In genomic region chr11:107272351-107272975, GRCm38 (mm10) we compare ENCODE assay signal across 8 mouse cellular contexts.
A peak's percentile ranks its signal among the peaks of the same experiment; 100 is the strongest.
DNase-seq lines count a peak whose midpoint lies in the region; ATAC-seq lines count a peak whose summit lies in the region.

No protein-coding gene starts in this region.

- peak overlapping the region; percentile 57 for H3K4me2 ChIP-seq in heart, embryonic 16.5 days (ENCODE audit: low read depth, low read length)

- DNase-seq in heart, adult 18-20 months = peak; percentile 21 to 62
- DNase-seq in heart, embryonic 10.5 days (ENCODE audit: low spot score) = no peak
- peak; percentile 20 for DNase-seq in retina, adult 2 months (ENCODE audit: low read depth, low spot score)
- DNase-seq in retina, embryonic 14.5 days (ENCODE audit: low spot score) = no peak
- DNase-seq in ovary, postnatal 36 days (ENCODE audit: low spot score) = peak; percentile 60
- DNase-seq in embryo, embryonic 10.5 days (ENCODE audit: low spot score) = no peak

- H3K36me3 ChIP-seq in heart, embryonic 10.5 days = no peaks in the 10 kb centered on the region
- peaks cover 6% of the 10 kb centered on the region; the same call in 1 of the 2 replicates for H3K36me3 ChIP-seq in heart, embryonic 16.5 days (ENCODE audit: control insufficient read depth, insufficient read depth)

- no peak overlapping the region for H3K27ac ChIP-seq in heart, embryonic 10.5 days
- H3K27ac ChIP-seq in heart, embryonic 16.5 days (ENCODE audit: low read length) = peak overlapping the region; percentile 79

- no peaks in the 10 kb centered on the region for H3K27me3 ChIP-seq in heart, embryonic 10.5 days (ENCODE audit: insufficient read depth, poor library complexity, severe bottlenecking)
- H3K27me3 ChIP-seq in heart, embryonic 16.5 days (ENCODE audit: control insufficient read depth, insufficient read depth, low read length) = no peaks in the 10 kb centered on the region

- no peaks in the 10 kb centered on the region for H3K9me3 ChIP-seq in heart, embryonic 10.5 days
- peaks cover 7% of the 10 kb centered on the region; the same call in 1 of the 2 replicates for H3K9me3 ChIP-seq in heart, embryonic 16.5 days (replicated peaks; ENCODE audit: control insufficient read depth, low read length)

- WGBS in heart, embryonic 10.5 days = 70% methylated on average over 11 of the region's 11 CpGs
- WGBS in heart, embryonic 16.5 days = 33% methylated on average over 11 of the region's 11 CpGs

- no peak overlapping the region for H3K4me3 ChIP-seq in heart, embryonic 10.5 days
- no peak overlapping the region for H3K4me3 ChIP-seq in heart, embryonic 16.5 days (ENCODE audit: low read length)

- H3K9ac ChIP-seq in heart, embryonic 16.5 days (ENCODE audit: low read length) = no peak overlapping the region; the same call in 1 of the 2 replicates

- peaks cover 23% of the 10 kb centered on the region for H3K4me1 ChIP-seq in heart, embryonic 10.5 days
- H3K4me1 ChIP-seq in heart, embryonic 16.5 days (ENCODE audit: control insufficient read depth, insufficient read depth, low read length) = peaks cover 27% of the 10 kb centered on the region

- ATAC-seq in heart, embryonic 16.5 days (replicated peaks; ENCODE audit: extremely low read depth, insufficient read depth, low FRiP score) = 0 out of 2 replicates have a peak, but pooled peaks have one; percentile 29
- ATAC-seq in erythroblast, adult 5-6 weeks (replicated peaks; ENCODE audit: low FRiP score, poor library complexity, severe bottlenecking) = no peak

Comparison
In these comparisons a context has a peak if more than half of its experiments do, and no peak if none do; other contexts are left out.
1. DNase-seq: peak in heart, adult 18-20 months (2 of 2), retina, adult 2 months (single experiment) and ovary, postnatal 36 days (single experiment); none in heart, embryonic 10.5 days (single experiment), retina, embryonic 14.5 days (single experiment) and embryo, embryonic 10.5 days (single experiment).